Mouse (Mus musculus) MN1 (cell line): ENCODE measurements at regions not wholly inside any gene's neighbourhood (a gene's known extent, or its start where the extent isn't known, plus 50 kb on each side); places are given as distances from the start of the nearest gene placed in this dataset.

Experiments used
- DNase-seq: peaks from one replicate; pipeline ENCODE4 v3.0.0-alpha.2; 2016; ENCODE audit warnings: low spot score

DNA sequence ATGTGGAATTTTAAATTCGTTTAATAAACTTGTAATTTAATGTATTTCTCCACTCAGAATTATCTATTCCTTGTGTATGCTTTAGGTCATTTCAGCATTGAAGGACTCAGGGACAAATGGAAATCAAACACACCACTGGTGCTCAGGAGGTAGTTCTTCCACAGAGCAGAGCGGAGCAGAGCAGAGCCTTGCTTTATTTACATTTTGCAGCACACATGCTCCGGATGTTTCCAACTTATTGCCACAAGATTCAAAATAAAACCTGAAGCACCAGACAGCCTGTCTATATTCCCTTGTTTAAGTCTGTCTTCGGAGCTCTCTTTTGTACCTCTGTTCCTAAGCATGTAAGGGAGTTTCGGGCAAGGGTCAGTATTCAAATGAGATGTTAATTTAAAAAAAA lies 135.2 kb upstream of the Meis2 start:
- no peak for DNase-seq

DNA sequence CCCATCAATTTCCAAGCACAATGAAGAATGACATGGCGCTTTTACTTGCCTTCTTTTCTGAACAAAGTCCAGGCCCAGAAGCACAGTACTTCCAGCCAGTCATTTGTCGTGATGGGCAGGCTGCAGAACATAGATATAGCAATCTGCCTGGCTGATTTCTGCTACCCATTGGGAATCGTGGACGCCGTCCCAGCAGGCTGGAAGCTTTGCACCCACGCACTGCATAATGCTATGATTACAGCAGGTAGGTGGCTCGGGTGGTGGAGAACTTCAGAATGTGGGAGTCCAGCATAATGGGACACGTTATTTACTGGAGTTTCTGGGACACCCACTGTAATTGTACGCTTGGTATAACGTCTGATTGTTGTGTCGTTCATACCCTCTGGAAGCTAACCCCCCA lies 116.2 kb upstream of the Meis2 start:
- no peak for DNase-seq

DNA sequence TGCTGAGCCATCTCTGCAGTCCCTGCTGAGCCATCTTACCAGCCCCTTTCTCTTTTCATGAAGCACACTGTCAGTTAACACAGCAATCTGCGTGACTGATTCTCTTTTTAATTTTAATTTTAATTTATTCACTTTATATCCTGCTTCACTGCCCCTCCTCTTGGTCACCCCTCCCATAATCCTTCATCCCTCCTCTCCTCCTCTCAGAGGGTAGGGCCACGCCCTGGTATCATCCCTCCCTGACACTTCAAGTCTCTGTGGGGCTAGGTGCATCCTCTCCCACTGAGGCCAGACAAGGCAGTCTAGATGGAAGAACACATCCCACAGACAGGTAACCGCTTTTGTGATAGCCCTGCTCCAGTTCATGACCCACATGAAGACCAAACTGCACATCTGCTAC lies 111.5 kb upstream of the Meis2 start:
- no peak for DNase-seq

- no peak for DNase-seq
Measured at GRCm38 (mm10) chr2:116165871-116166770, 100.5 kb upstream of the Meis2 start.
